17 mouse cellular contexts compared by ENCODE assay signal in the genomic region with DNA sequence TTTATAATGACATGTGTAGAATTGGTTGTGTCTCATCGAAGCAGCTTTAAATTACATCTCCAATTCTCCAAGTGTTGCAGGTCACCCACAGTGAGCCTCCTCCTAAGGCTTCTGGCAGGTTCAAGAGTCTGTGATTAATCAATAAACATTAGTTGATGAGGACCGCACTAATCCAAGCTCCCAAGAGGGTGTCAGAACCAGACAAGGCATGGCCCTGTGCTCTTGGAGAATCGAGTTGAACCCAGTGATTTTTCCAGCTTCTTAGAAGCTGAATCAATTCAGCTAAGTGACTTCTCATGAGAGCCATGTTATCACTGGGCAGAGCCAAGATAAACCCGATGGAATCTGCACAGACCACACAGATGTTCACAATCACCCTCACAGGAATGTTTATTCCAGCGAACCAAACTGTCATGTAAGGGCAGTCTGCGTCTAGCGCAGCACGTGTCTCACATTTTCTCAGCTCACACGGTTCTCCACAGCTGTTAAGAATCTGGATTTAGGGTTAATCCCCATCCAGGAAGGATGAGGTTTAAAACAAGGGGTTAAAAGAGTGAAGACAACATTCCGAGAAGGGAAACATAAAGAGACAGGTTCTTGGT.
DNase-seq lines count a peak whose midpoint lies in the region; ATAC-seq and TF ChIP-seq lines count a peak whose summit lies in the region.
"Had no signal": no experiment of that assay in that cellular context is flagged by ENCODE, and none has a peak within 500 bp of the region (broad histone marks: within the 10 kb centered on the region; RNA-seq: fewer than 3 reads in every experiment).

No protein-coding gene starts in this region.

- H3K9ac ChIP-seq in forebrain, embryonic 14.5 days (ENCODE audit: low read length), result no peak overlapping the region
- no peak overlapping the region for H3K9ac ChIP-seq in forebrain, embryonic 15.5 days (replicated peaks)
- no peak overlapping the region for H3K9ac ChIP-seq in kidney, embryonic 16.5 days (replicated peaks; ENCODE audit: low read length)
- no peak overlapping the region for H3K9ac ChIP-seq in intestine, embryonic 15.5 days
- H3K9ac ChIP-seq: forebrain, postnatal 0 days; limb, embryonic 12.5 days; liver, embryonic 15.5 days; midbrain, embryonic 12.5 days had no signal

- no peaks in the 10 kb centered on the region for H3K4me1 ChIP-seq in forebrain, embryonic 14.5 days (ENCODE audit: control insufficient read depth, insufficient read depth, low read length)
- H3K4me1 ChIP-seq in forebrain, embryonic 15.5 days, result no peaks in the 10 kb centered on the region
- peaks cover 8% of the 10 kb centered on the region; the same call in 1 of the 2 replicates for H3K4me1 ChIP-seq in kidney, embryonic 16.5 days (ENCODE audit: insufficient read depth, low read length)
- H3K4me1 ChIP-seq in intestine, embryonic 15.5 days (replicated peaks), result peaks cover 8% of the 10 kb centered on the region; the same call in 1 of the 2 replicates
- H3K4me1 ChIP-seq: limb, embryonic 12.5 days; liver, embryonic 15.5 days; midbrain, embryonic 12.5 days had no signal

- H3K4me3 ChIP-seq in forebrain, embryonic 14.5 days (ENCODE audit: low read depth, low read length), result no peak overlapping the region
- H3K4me3 ChIP-seq in forebrain, embryonic 15.5 days, result no peak overlapping the region
- no peak overlapping the region for H3K4me3 ChIP-seq in kidney, embryonic 16.5 days (ENCODE audit: low read length)
- no peak overlapping the region for H3K4me3 ChIP-seq in C2C12 (ENCODE audit: insufficient read depth, poor library complexity, severe bottlenecking)
- no peak overlapping the region for H3K4me3 ChIP-seq in intestine, embryonic 15.5 days (replicated peaks)
- H3K4me3 ChIP-seq: limb, embryonic 12.5 days; liver, embryonic 15.5 days; midbrain, embryonic 12.5 days had no signal

- DNase-seq in forebrain, embryonic 14.5 days (ENCODE audit: low spot score), result peak; percentile 2
- DNase-seq in kidney, postnatal 25 days, result no peak
- no peak for DNase-seq in adrenal gland, postnatal 36 days
- no peak for DNase-seq in left cerebral cortex, postnatal 25 days (ENCODE audit: low spot score in 2 of 2)
- DNase-seq: adrenal gland, adult 2 months; cerebellum, postnatal 10 days; forebrain, postnatal 0 days; gastrocnemius, postnatal 36 days; heart, postnatal 10 days had no signal

- no peak overlapping the region for H3K27ac ChIP-seq in forebrain, embryonic 14.5 days (ENCODE audit: low read depth, low read length)
- no peak overlapping the region for H3K27ac ChIP-seq in forebrain, embryonic 15.5 days (replicated peaks)
- H3K27ac ChIP-seq in kidney, embryonic 16.5 days (ENCODE audit: low read length), result no peak overlapping the region
- 0 out of 2 replicates have a peak overlapping the region, but pooled peaks have one; percentile 2 for H3K27ac ChIP-seq in intestine, embryonic 15.5 days
- H3K27ac ChIP-seq: hindbrain, postnatal 0 days; limb, embryonic 12.5 days; liver, embryonic 15.5 days; midbrain, embryonic 12.5 days had no signal

- H3K4me2 ChIP-seq in forebrain, embryonic 14.5 days (ENCODE audit: low read length), result no peak overlapping the region
- no peak overlapping the region for H3K4me2 ChIP-seq in forebrain, embryonic 15.5 days (replicated peaks)
- no peak overlapping the region for H3K4me2 ChIP-seq in kidney, embryonic 16.5 days (replicated peaks; ENCODE audit: low read depth, low read length)
- H3K4me2 ChIP-seq in intestine, embryonic 15.5 days (replicated peaks), result no peak overlapping the region; the same call in 1 of the 2 replicates
- H3K4me2 ChIP-seq: limb, embryonic 12.5 days; liver, embryonic 15.5 days; midbrain, embryonic 12.5 days had no signal

- H3K36me3 ChIP-seq in forebrain, embryonic 14.5 days (ENCODE audit: control insufficient read depth, insufficient read depth, low read length), result no peaks in the 10 kb centered on the region
- H3K36me3 ChIP-seq in forebrain, embryonic 15.5 days, result no peaks in the 10 kb centered on the region
- no peaks in the 10 kb centered on the region for H3K36me3 ChIP-seq in kidney, embryonic 16.5 days (ENCODE audit: insufficient read depth, low read length)
- no peaks in the 10 kb centered on the region for H3K36me3 ChIP-seq in C2C12 (ENCODE audit: control insufficient read depth, insufficient read depth)
- no peaks in the 10 kb centered on the region for H3K36me3 ChIP-seq in intestine, embryonic 15.5 days
- H3K36me3 ChIP-seq: limb, embryonic 12.5 days; liver, embryonic 15.5 days; midbrain, embryonic 12.5 days had no signal

- H3K27me3 ChIP-seq in forebrain, embryonic 14.5 days (replicated peaks; ENCODE audit: control insufficient read depth, insufficient read depth, low read length), result no peaks in the 10 kb centered on the region
- no peaks in the 10 kb centered on the region for H3K27me3 ChIP-seq in forebrain, embryonic 15.5 days
- H3K27me3 ChIP-seq in kidney, embryonic 16.5 days (ENCODE audit: insufficient read depth, low read length), result no peaks in the 10 kb centered on the region
- H3K27me3 ChIP-seq in C2C12 (ENCODE audit: control insufficient read depth, insufficient read depth, insufficient read length), result no peaks in the 10 kb centered on the region
- H3K27me3 ChIP-seq in intestine, embryonic 15.5 days (replicated peaks), result no peaks in the 10 kb centered on the region
- H3K27me3 ChIP-seq: limb, embryonic 12.5 days; liver, embryonic 15.5 days; midbrain, embryonic 12.5 days had no signal

- ATAC-seq in forebrain, embryonic 14.5 days, result no peak
- ATAC-seq in forebrain, embryonic 15.5 days (replicated peaks), result no peak
- ATAC-seq in kidney, embryonic 16.5 days (ENCODE audit: low FRiP score, low TSS enrichment), result peak; percentile 75
- peak; percentile 63 for ATAC-seq in intestine, embryonic 15.5 days
- ATAC-seq: forebrain, postnatal 0 days; hindbrain, postnatal 0 days had no signal

- WGBS in forebrain, embryonic 14.5 days, result 78% methylated on average over 10 of the region's 10 CpGs
- 77% methylated on average over 10 of the region's 10 CpGs for WGBS in forebrain, embryonic 15.5 days
- WGBS in kidney, embryonic 16.5 days, result 45% methylated on average over 10 of the region's 10 CpGs
- 29% methylated on average over 10 of the region's 10 CpGs for WGBS in intestine, embryonic 15.5 days

- no peak for TF ChIP-seq CTCF in C2C12 (IDR thresholded peaks at IDR 0.05; ENCODE audit: control insufficient read depth, insufficient read depth, insufficient read length)

- intact Hi-C loops in left cerebral cortex, postnatal 25 days (cut with DNase I), result no loop called here

- no peak overlapping the region for H3ac ChIP-seq in C2C12 (ENCODE audit: control insufficient read depth, insufficient read length, low read depth)

- no peaks in the 10 kb centered on the region for H3K79me3 ChIP-seq in C2C12 (ENCODE audit: low read depth)

- H3K79me2 ChIP-seq in C2C12 (ENCODE audit: control insufficient read depth, insufficient read depth), result no peaks in the 10 kb centered on the region

- no peaks in the 10 kb centered on the region for H3K9me3 ChIP-seq in forebrain, embryonic 14.5 days (replicated peaks; ENCODE audit: control insufficient read depth, low read length)
- no peaks in the 10 kb centered on the region for H3K9me3 ChIP-seq in forebrain, embryonic 15.5 days
- H3K9me3 ChIP-seq in kidney, embryonic 16.5 days (ENCODE audit: low read length), result no peaks in the 10 kb centered on the region
- H3K9me3 ChIP-seq in intestine, embryonic 15.5 days, result no peaks in the 10 kb centered on the region
- H3K9me3 ChIP-seq: limb, embryonic 12.5 days; liver, embryonic 15.5 days; midbrain, embryonic 12.5 days had no signal

TF ChIP-seq in C2C12, 6 proteins besides CTCF, POLR2A, EP300 and RAD21:
- TF ChIP-seq USF1 (IDR thresholded peaks at IDR 0.05; ENCODE audit: low read depth), result peak; percentile 87
- TF ChIP-seq MYOG (IDR thresholded peaks at IDR 0.05; ENCODE audit: control insufficient read depth, extremely low read depth, insufficient read length), result no peak
- TF ChIP-seq MYOD1 (IDR thresholded peaks at IDR 0.05; ENCODE audit: control insufficient read depth, insufficient read length, low read depth), result peak; percentile 63
- peak; percentile 97 for TF ChIP-seq MAX (IDR thresholded peaks at IDR 0.05)
- no peak for TF ChIP-seq FOSL1 (IDR thresholded peaks at IDR 0.05; ENCODE audit: insufficient read depth, low read length, poor library complexity, severe bottlenecking)
- no peak for TF ChIP-seq CEBPB (IDR thresholded peaks at IDR 0.05; ENCODE audit: low read depth)

Comparison
In these comparisons a context has a peak if more than half of its experiments do, and no peak if none do; other contexts are left out.
1. ATAC-seq: peak in kidney, embryonic 16.5 days (single experiment) and intestine, embryonic 15.5 days (single experiment); none in forebrain, embryonic 14.5 days (single experiment) and forebrain, embryonic 15.5 days (single experiment).